Mouse (Mus musculus): ENCODE measurements around the gene Erich4. TPM values are rescaled to one million over a fixed set of nuclear protein-coding genes. Genes with fewer than 3 reads are reported as not detected.

The Erich4 gene
- polyA plus RNA-seq, 1 experiment from 2014 or later = not detected

DNA sequence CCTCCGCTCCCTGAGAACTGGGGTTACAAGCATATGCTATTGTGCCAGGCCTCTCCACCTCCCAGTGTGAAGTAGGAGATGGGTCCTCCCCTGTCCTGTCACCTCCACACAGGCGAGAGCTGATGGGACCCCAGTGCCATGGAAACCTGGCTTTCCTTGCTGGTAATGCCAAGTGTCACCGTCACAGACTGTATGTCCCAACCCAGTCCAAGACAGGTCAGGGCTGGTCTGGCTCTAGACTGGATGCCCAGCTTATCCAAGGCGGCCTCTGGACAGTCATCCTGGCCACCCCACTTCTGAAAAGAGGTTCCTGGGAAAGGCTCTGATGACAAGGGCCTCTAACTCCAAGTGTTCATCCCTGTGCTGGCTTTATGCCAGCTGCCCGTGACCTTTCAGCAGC lies 21.4 kb upstream of the Erich4 start:
- Histone ChIP-seq H3K4me2 (no peak overlapping the region), H3K4me1 (no peaks in the 10 kb centered on the region), H3K9ac (no peak overlapping the region), H3K9me3 (replicated peaks) (no peaks in the 10 kb centered on the region), H3K27ac (no peak overlapping the region), H3K36me3 (ENCODE audit: poor library complexity, severe bottlenecking) (peaks cover 64% of the 10 kb centered on the region), H3K27me3 (no peaks in the 10 kb centered on the region), H3K4me3 (no peak overlapping the region)
- 91% methylated on average over 5 of the region's 5 CpGs for WGBS
- no peak for ATAC-seq

DNA sequence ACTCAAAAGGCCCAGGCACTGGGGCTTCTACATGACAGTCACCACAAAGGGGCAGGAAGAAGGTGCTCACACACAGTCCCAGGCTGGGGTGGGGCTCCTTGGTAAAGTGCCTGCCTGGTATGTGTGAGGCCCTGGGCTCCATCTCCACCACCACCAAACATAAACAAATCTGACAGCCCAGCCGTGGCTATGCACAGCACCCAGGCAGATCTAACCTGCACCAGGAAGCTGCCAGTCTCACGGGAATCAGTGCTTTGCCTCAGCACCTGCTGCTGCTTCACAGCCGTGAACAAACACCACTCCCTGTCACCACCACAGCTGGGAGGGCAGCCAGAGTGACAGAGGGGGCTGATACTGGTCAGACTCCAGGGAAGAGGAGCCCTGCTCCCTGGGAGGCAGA lies 20.7 kb upstream of the Erich4 start:
- peaks cover 68% of the 10 kb centered on the region for H3K36me3 ChIP-seq (ENCODE audit: poor library complexity, severe bottlenecking)
- no peak overlapping the region for H3K27ac ChIP-seq
- no peaks in the 10 kb centered on the region for H3K9me3 ChIP-seq (replicated peaks)
- no peak overlapping the region for H3K4me2 ChIP-seq
- ATAC-seq = no peak
- no peaks in the 10 kb centered on the region for H3K27me3 ChIP-seq
- H3K4me3 ChIP-seq = no peak overlapping the region
- no peaks in the 10 kb centered on the region for H3K4me1 ChIP-seq
- H3K9ac ChIP-seq = peak overlapping the region; percentile 18; the same call in 1 of the 2 replicates
- 89% methylated on average over 3 of the region's 3 CpGs for WGBS

DNA sequence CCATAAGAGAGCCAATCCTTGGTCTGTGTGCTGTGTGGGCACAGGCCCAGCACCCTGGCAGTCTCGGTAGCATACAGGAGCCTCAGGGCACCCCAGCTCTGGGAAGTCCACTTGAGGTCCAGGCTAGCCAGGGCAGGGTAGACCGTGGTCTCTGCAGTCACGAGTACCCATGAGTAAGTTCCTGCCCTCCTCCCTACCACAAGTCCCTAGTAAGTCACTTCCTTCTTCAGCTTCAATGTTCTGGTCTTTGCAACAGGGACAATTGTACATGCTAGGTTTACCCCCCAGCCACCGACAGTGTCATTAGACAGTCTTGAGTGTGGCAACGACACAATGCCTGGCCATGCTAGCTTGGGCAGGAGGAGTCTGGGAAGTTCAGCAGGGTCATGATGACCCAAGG lies 17.0 kb upstream of the Erich4 start:
- peaks cover 65% of the 10 kb centered on the region for H3K36me3 ChIP-seq (ENCODE audit: poor library complexity, severe bottlenecking)

DNA sequence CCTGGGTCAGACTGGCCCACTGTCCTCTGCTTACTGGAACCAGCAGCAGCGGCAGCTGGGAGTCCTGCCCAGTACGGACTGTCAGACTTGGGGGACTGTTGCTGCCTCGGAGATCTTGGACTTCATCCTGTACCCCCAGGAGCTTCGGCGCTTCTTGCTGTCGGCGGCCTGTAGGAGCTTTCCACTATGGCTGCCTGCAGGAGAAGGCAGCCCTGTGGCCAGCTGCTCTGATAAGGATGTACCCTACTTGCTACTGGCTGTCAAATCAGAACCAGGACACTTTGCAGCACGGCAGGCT lies 12.6 kb upstream of the Erich4 start:
- Histone ChIP-seq H3K27me3 (peaks cover 24% of the 10 kb centered on the region), H3K4me3 (no peak overlapping the region), H3K36me3 (ENCODE audit: poor library complexity, severe bottlenecking) (peaks cover 55% of the 10 kb centered on the region), H3K4me1 (peaks cover 15% of the 10 kb centered on the region), H3K9ac (no peak overlapping the region), H3K27ac (no peak overlapping the region), H3K9me3 (replicated peaks) (no peaks in the 10 kb centered on the region), H3K4me2 (no peak overlapping the region)
- 64% methylated on average over 8 of the region's 8 CpGs for WGBS
- ATAC-seq = no peak

More for the DNA sequence above, 17.0 kb upstream of the Erich4 start:
- H3K9me3 ChIP-seq (replicated peaks) = no peaks in the 10 kb centered on the region
- 90% methylated on average over 5 of the region's 5 CpGs for WGBS
- no peak overlapping the region for H3K9ac ChIP-seq
- ATAC-seq = no peak
- H3K4me2 ChIP-seq = no peak overlapping the region
- H3K4me1 ChIP-seq = peaks cover 3% of the 10 kb centered on the region
- H3K27ac ChIP-seq = no peak overlapping the region
- H3K27me3 ChIP-seq = peaks cover 17% of the 10 kb centered on the region
- no peak overlapping the region for H3K4me3 ChIP-seq

DNA sequence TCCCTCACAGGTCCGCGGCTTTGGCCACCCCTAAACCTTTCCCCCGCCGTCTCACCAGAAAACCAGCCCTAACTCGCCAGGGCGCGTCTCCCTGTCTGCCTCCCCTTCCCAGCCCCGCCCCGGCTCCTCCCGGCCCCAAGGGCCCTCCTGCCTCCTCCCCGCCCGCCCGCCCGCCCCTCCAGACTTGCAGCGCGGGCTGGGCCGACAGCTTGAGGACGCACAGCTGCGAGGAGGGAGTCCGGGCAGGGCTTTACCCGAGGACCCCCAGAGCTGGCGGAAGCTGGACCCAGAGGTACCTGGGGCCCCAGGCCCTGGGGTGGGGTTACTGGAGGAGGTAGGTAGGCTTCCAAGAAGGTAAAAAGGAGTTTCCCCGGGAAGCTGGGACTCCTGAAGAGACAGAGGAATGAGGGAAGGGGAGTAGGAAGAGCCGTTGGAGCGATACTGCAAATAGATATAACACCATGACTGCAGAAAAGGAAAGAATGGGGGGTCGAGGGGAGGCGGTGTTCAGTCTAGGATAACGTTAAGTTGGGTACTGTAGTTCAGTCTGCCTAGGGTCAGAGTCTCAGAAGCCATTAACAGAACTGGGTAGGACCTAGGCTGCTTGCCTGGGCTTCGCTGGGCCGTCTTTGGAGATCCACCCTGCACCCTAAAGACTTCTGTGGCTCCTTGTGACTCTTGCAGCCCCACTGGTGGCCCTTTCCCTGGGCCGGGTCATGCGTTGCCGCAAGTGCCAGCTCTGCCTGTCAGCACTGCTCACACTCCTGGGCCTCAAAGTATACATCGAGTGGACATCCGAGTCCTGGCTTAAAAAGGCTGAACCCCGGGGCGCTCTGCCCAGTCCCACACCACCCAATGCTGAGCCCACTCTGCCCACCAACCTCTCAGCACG lies 12.0 kb upstream of the Erich4 start:
- H3K27ac ChIP-seq = no peak overlapping the region
- H3K27me3 ChIP-seq = peaks cover 24% of the 10 kb centered on the region
- peak overlapping the region; percentile 19 for H3K4me3 ChIP-seq
- no peaks in the 10 kb centered on the region for H3K9me3 ChIP-seq (replicated peaks)
- H3K9ac ChIP-seq = peak overlapping the region; percentile 9; the same call in 1 of the 2 replicates
- H3K36me3 ChIP-seq (ENCODE audit: poor library complexity, severe bottlenecking) = peaks cover 49% of the 10 kb centered on the region
- peak; percentile 48 for ATAC-seq
- H3K4me2 ChIP-seq = peak overlapping the region; percentile 50
- peaks cover 15% of the 10 kb centered on the region for H3K4me1 ChIP-seq
- 20% methylated on average over 34 of the region's 38 CpGs for WGBS

DNA sequence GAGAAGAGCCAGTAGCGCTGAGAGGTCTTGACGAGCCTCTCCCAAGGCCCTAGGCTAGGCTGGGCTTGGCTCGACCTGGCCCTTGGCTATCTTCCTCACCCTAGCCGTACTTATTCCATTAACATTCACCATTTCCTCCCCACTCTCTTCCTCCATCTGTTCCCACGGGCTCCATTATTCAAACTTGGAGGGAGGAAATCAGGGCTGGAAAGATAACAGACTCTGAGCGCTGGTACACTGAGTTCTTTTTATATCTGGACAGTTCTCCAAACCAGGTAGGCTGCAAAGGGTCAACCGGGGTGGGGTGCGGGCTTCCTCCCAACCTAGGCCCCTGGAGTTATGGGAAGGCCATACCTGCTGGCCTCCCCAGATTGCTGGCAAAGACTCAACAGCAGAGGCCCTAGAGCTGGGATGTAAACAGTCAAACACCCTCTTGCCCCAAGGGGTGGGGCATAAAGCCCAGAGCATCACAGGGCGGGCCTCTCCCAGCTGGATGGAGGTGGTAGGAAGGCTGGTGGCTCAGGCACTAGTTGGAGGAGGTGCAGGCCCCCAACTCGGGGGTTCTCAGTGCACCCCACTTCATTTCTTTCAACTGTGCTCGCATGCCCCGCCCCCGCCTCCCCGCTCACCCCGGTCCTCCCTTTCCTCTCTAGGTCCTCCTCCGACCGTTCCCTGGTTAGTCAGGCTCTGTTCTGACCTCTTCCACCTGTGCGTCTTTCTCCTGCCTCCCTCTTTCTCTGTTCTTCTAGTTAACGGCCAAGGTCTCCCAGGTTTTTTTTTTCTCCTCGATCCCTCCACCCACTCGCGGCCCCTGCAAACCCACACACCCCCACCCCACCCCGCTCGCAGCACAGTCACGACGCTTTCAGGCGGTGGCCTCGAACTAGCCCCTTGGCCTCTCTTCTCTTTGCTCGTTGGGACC lies 11.1 kb upstream of the Erich4 start, which contains the start of gene B3gnt8:
B3gnt8 (plus strand) TSS at position 146 of the 922 bp plus-strand sequence.
- ATAC-seq = no peak; the same call in 1 of the 2 replicates
- peak within 1 kb of the TSS; percentile 19 for H3K4me3 ChIP-seq
- peaks cover 15% of the 10 kb centered on the region for H3K4me1 ChIP-seq
- peak within 1 kb of the TSS; percentile 50 for H3K4me2 ChIP-seq
- peaks cover 40% of the 10 kb centered on the region for H3K36me3 ChIP-seq (ENCODE audit: poor library complexity, severe bottlenecking)
- H3K27me3 ChIP-seq = peaks cover 24% of the 10 kb centered on the region
- peak within 1 kb of the TSS; percentile 9; the same call in 1 of the 2 replicates for H3K9ac ChIP-seq
- 20% methylated on average over 27 of the region's 29 CpGs for WGBS
- H3K27ac ChIP-seq = no peak within 1 kb of the TSS
- no peaks in the 10 kb centered on the region for H3K9me3 ChIP-seq (replicated peaks)

DNA sequence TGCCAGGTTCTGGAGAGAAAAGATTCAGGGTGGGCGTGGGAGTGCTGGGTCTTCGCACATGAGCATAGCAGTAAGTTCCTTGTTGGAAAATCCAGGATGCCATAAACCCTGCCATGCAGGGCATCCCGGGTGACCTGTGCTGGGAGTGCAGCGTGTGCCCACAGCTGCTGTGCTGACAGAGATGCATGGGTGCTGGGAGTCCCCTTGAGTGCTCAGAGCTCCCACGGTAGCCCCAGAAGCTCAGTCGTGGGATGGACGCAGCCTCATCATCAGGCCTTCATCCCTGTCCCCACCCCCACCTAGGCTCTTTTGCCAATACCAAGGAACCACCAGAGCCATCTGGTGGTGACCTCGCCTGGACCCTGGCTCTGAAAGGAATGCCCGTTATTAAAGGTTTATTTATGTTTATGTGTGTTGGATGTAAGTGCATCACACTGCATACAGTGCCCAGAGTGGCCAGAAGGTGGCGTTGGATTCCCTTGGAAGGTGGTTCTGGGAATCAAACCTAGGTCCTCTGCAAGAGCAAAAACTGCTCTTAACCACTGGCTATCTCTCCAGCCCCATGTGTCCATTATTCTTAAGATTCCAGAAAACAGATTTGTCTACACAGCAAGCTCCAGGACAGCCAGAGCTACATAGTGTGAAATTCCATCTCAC lies 10.0 kb upstream of the Erich4 start:
- Histone ChIP-seq H3K36me3 (ENCODE audit: poor library complexity, severe bottlenecking) (peaks cover 29% of the 10 kb centered on the region), H3K4me2 (no peak overlapping the region), H3K27me3 (peaks cover 24% of the 10 kb centered on the region), H3K27ac (no peak overlapping the region), H3K9ac (no peak overlapping the region), H3K4me3 (no peak overlapping the region), H3K9me3 (replicated peaks) (no peaks in the 10 kb centered on the region), H3K4me1 (peaks cover 15% of the 10 kb centered on the region)
- 77% methylated on average over 10 of the region's 10 CpGs for WGBS
- ATAC-seq = no peak

DNA sequence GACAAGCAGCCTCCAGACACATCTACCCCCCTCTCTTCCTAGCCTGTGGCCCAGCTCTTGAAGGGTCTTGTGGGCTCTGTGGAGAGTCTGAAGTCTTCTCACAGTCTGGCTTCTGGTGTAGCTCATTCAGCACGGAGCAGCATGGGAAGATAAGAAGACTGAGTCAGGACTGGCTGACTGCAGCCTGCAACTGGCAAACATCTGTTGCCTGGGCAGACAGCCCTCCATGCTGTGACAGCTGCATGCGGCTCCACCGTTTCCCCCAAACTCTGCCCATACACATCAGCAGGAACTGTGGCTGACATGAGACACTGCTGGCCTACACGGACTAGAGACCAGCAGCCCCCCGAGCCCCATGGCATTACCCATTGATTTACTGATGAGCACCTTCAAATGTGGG lies 9.2 kb upstream of the Erich4 start:
- Histone ChIP-seq H3K9me3 (replicated peaks) (no peaks in the 10 kb centered on the region), H3K4me3 (no peak overlapping the region), H3K27me3 (peaks cover 24% of the 10 kb centered on the region), H3K4me1 (peaks cover 18% of the 10 kb centered on the region), H3K4me2 (no peak overlapping the region), H3K36me3 (ENCODE audit: poor library complexity, severe bottlenecking) (peaks cover 21% of the 10 kb centered on the region), H3K27ac (no peak overlapping the region), H3K9ac (no peak overlapping the region)
- 89% methylated on average over 5 of the region's 5 CpGs for WGBS
- ATAC-seq = no peak

DNA sequence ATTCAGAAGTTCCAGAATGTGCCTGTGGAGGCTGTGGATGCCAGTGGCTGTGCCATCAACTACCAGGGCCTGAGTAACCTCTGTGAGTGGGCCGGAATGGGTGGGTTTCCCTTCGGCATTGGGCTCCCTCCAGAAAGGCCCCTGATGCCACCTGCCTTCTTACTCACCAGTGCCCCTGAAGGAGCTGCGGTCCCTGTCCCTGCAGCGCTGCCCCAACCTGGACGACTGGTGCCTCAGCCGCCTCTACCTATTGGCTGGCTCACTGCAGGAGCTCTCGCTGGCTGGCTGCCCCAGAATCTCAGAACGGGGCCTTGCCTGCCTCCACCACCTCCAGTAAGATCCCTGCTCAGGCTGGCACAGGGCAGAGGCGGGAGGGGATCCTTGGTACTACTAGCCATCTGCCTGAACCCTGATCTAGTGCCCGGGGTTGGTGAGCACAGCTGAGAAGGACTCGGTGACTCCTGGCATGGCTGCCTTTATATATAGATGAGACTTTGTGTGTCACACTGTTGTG lies 8.2 kb upstream of the Erich4 start:
- no peak overlapping the region for H3K27ac ChIP-seq
- ATAC-seq = no peak
- H3K9ac ChIP-seq = no peak overlapping the region
- H3K36me3 ChIP-seq (ENCODE audit: poor library complexity, severe bottlenecking) = peaks cover 15% of the 10 kb centered on the region
- peaks cover 22% of the 10 kb centered on the region for H3K4me1 ChIP-seq
- peaks cover 19% of the 10 kb centered on the region for H3K27me3 ChIP-seq
- H3K4me3 ChIP-seq = no peak overlapping the region
- H3K9me3 ChIP-seq (replicated peaks) = no peaks in the 10 kb centered on the region
- WGBS = 88% methylated on average over 11 of the region's 11 CpGs
- H3K4me2 ChIP-seq = no peak overlapping the region

DNA sequence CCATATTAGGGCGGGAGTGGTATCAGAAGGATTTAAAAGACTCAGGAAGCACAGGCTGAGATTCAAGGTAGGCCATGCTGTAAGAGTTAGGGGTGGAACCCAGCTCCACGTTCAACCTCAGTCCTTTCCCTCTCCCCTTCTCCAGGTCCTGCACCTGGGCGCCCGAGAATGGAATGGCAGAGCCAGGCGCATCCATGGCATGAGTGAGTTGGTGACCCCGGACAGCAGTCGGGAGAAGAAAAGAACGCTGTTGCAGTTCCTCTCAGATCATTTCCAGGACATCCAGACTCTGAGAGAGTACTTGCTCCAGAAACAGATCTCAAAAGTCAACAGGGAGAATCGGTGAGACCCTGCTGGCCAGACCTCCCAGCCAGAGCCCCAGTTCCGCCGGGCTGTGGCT lies 5.1 kb upstream of the Erich4 start:
- H3K9ac ChIP-seq = no peak overlapping the region
- WGBS = 96% methylated on average over 11 of the region's 11 CpGs
- H3K27ac ChIP-seq = no peak overlapping the region
- H3K4me1 ChIP-seq = peaks cover 10% of the 10 kb centered on the region
- no peak for ATAC-seq
- peaks cover 12% of the 10 kb centered on the region for H3K36me3 ChIP-seq (ENCODE audit: poor library complexity, severe bottlenecking)
- 0 out of 2 replicates have a peak, but pooled peaks cover 7% of the 10 kb centered on the region for H3K27me3 ChIP-seq
- H3K4me2 ChIP-seq = no peak overlapping the region
- H3K9me3 ChIP-seq (replicated peaks) = no peaks in the 10 kb centered on the region
- H3K4me3 ChIP-seq = no peak overlapping the region

DNA sequence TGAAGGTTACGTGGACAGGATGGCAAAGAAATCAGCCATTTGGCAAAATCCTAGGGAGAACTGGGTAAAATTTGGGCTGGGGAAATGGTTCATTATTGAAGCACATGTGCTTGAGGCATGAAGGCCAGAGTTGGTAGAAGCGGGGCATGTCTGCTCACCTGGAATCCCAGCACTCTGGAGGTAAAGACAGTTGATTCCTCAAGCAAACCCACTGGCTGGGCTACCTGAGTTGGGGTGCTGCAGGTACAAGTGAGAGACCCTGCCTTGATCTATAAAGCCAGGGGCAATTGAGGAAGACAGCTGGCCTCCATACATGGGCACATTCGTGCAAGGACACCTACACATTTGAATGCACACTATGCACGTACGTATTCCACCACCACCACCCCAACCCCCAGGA lies 4.4 kb upstream of the Erich4 start:
- ATAC-seq = no peak
- Histone ChIP-seq H3K36me3 (ENCODE audit: poor library complexity, severe bottlenecking) (peaks cover 12% of the 10 kb centered on the region), H3K27me3 (0 out of 2 replicates have a peak, but pooled peaks cover 7% of the 10 kb centered on the region), H3K27ac (no peak overlapping the region), H3K4me2 (peak overlapping the region; percentile 63), H3K4me1 (peaks cover 10% of the 10 kb centered on the region), H3K9ac (no peak overlapping the region), H3K9me3 (replicated peaks) (no peaks in the 10 kb centered on the region), H3K4me3 (peak overlapping the region; percentile 60; the same call in 1 of the 2 replicates)
- WGBS = 88% methylated on average over 5 of the region's 5 CpGs
